Mouse (Mus musculus): ENCODE results near the gene Zdhhc7. TPM values are rescaled to one million over a fixed set of nuclear protein-coding genes. Genes with fewer than 3 reads are reported as not detected.

Gene Zdhhc7
- polyA plus RNA-seq, 1 experiment from 2014 or later = 23.4 TPM

GRCm38 (mm10) chr8:120112535-120112934 lies 11.3 kb upstream of the Zdhhc7 start:
- no peaks in the 10 kb centered on the region for H3K36me3 ChIP-seq (ENCODE audit: poor library complexity, severe bottlenecking)
- ATAC-seq = no peak
- WGBS = 87% methylated on average over 5 of the region's 5 CpGs

GRCm38 (mm10) chr8:120111382-120111781 lies 10.1 kb upstream of the Zdhhc7 start:
- Histone ChIP-seq H3K9me3 (replicated peaks) (no peaks in the 10 kb centered on the region), H3K27me3 (peaks cover 22% of the 10 kb centered on the region), H3K27ac (no peak overlapping the region), H3K9ac (no peak overlapping the region), H3K4me2 (no peak overlapping the region), H3K36me3 (ENCODE audit: poor library complexity, severe bottlenecking) (no peaks in the 10 kb centered on the region), H3K4me1 (peaks cover 13% of the 10 kb centered on the region), H3K4me3 (no peak overlapping the region)
- no peak for ATAC-seq
- 68% methylated on average over 4 of the region's 4 CpGs for WGBS

More at GRCm38 (mm10) chr8:120112535-120112934, 11.3 kb upstream of the Zdhhc7 start:
- Histone ChIP-seq H3K9ac (no peak overlapping the region), H3K4me3 (no peak overlapping the region), H3K27me3 (peaks cover 28% of the 10 kb centered on the region), H3K9me3 (replicated peaks) (no peaks in the 10 kb centered on the region), H3K4me1 (peaks cover 13% of the 10 kb centered on the region), H3K4me2 (no peak overlapping the region), H3K27ac (no peak overlapping the region)

- Histone ChIP-seq H3K4me3 (no peak overlapping the region), H3K9ac (no peak overlapping the region), H3K36me3 (ENCODE audit: poor library complexity, severe bottlenecking) (no peaks in the 10 kb centered on the region), H3K4me2 (no peak overlapping the region), H3K4me1 (peaks cover 13% of the 10 kb centered on the region), H3K27me3 (peaks cover 18% of the 10 kb centered on the region), H3K27ac (no peak overlapping the region), H3K9me3 (replicated peaks) (no peaks in the 10 kb centered on the region)
- 81% methylated on average over 4 of the region's 4 CpGs for WGBS
- no peak for ATAC-seq
Observed at GRCm38 (mm10) chr8:120110966-120111365, 9.7 kb upstream of the Zdhhc7 start.

- Histone ChIP-seq H3K4me2 (no peak overlapping the region), H3K9ac (no peak overlapping the region), H3K4me3 (no peak overlapping the region), H3K27ac (no peak overlapping the region), H3K9me3 (replicated peaks) (no peaks in the 10 kb centered on the region), H3K4me1 (peaks cover 6% of the 10 kb centered on the region), H3K36me3 (ENCODE audit: poor library complexity, severe bottlenecking) (no peaks in the 10 kb centered on the region), H3K27me3 (0 out of 2 replicates have a peak, but pooled peaks cover under 1% of the 10 kb centered on the region)
- no peak for ATAC-seq
- 73% methylated on average over 3 of the region's 3 CpGs for WGBS
Observed at GRCm38 (mm10) chr8:120109149-120109548, 7.9 kb upstream of the Zdhhc7 start.

- no peak overlapping the region for H3K4me3 ChIP-seq
- H3K4me2 ChIP-seq = no peak overlapping the region
- ATAC-seq = no peak
- H3K27ac ChIP-seq = no peak overlapping the region
- no peaks in the 10 kb centered on the region for H3K27me3 ChIP-seq
- H3K36me3 ChIP-seq (ENCODE audit: poor library complexity, severe bottlenecking) = no peaks in the 10 kb centered on the region
- no peak overlapping the region for H3K9ac ChIP-seq
- H3K4me1 ChIP-seq = peaks cover 24% of the 10 kb centered on the region
- 76% methylated on average over 9 of the region's 9 CpGs for WGBS
- H3K9me3 ChIP-seq (replicated peaks) = no peaks in the 10 kb centered on the region
Observed at GRCm38 (mm10) chr8:120104721-120105272, 3.5 kb upstream of the Zdhhc7 start.

GRCm38 (mm10) chr8:120103916-120104315 lies 2.6 kb upstream of the Zdhhc7 start:
- Histone ChIP-seq H3K27ac (no peak overlapping the region), H3K4me1 (peaks cover 29% of the 10 kb centered on the region), H3K27me3 (no peaks in the 10 kb centered on the region), H3K9ac (no peak overlapping the region), H3K4me3 (no peak overlapping the region), H3K4me2 (no peak overlapping the region), H3K36me3 (ENCODE audit: poor library complexity, severe bottlenecking) (no peaks in the 10 kb centered on the region), H3K9me3 (replicated peaks) (no peaks in the 10 kb centered on the region)
- WGBS = 93% methylated on average over 9 of the region's 9 CpGs
- ATAC-seq = no peak

- peak overlapping the region; percentile 85; the same call in 1 of the 2 replicates for H3K27ac ChIP-seq
- H3K9me3 ChIP-seq (replicated peaks) = no peaks in the 10 kb centered on the region
- H3K4me1 ChIP-seq = peaks cover 38% of the 10 kb centered on the region
- peak overlapping the region; percentile 97 for H3K4me3 ChIP-seq
- ATAC-seq = no peak
- WGBS = 11% methylated on average over 16 of the region's 25 CpGs
- peak overlapping the region; percentile 97 for H3K4me2 ChIP-seq
- no peaks in the 10 kb centered on the region for H3K36me3 ChIP-seq (ENCODE audit: poor library complexity, severe bottlenecking)
- no peaks in the 10 kb centered on the region for H3K27me3 ChIP-seq
- H3K9ac ChIP-seq = peak overlapping the region; percentile 95
Observed at GRCm38 (mm10) chr8:120100388-120101067, 754 bp downstream of the Zdhhc7 start.

GRCm38 (mm10) chr8:120096486-120096885 lies 4.8 kb downstream of the Zdhhc7 start:
- 77% methylated on average over 2 of the region's 2 CpGs for WGBS
- Histone ChIP-seq H3K27me3 (no peaks in the 10 kb centered on the region), H3K4me1 (peaks cover 23% of the 10 kb centered on the region), H3K9ac (no peak overlapping the region), H3K4me2 (no peak overlapping the region), H3K9me3 (replicated peaks) (no peaks in the 10 kb centered on the region), H3K4me3 (no peak overlapping the region), H3K27ac (no peak overlapping the region), H3K36me3 (ENCODE audit: poor library complexity, severe bottlenecking) (peaks cover 22% of the 10 kb centered on the region)
- ATAC-seq = no peak

GRCm38 (mm10) chr8:120094801-120095200 lies 6.5 kb downstream of the Zdhhc7 start:
- ATAC-seq = no peak
- Histone ChIP-seq H3K9me3 (replicated peaks) (no peaks in the 10 kb centered on the region), H3K36me3 (ENCODE audit: poor library complexity, severe bottlenecking) (peaks cover 38% of the 10 kb centered on the region), H3K4me2 (no peak overlapping the region), H3K9ac (no peak overlapping the region), H3K27me3 (no peaks in the 10 kb centered on the region), H3K4me3 (no peak overlapping the region), H3K4me1 (peaks cover 14% of the 10 kb centered on the region), H3K27ac (no peak overlapping the region)
- WGBS = 88% methylated on average over 10 of the region's 10 CpGs

GRCm38 (mm10) chr8:120093103-120093502 lies 8.2 kb downstream of the Zdhhc7 start:
- H3K4me2 ChIP-seq = no peak overlapping the region
- H3K9ac ChIP-seq = no peak overlapping the region
- H3K4me1 ChIP-seq = 0 out of 2 replicates have a peak, but pooled peaks cover 4% of the 10 kb centered on the region
- H3K9me3 ChIP-seq (replicated peaks) = no peaks in the 10 kb centered on the region
- H3K36me3 ChIP-seq (ENCODE audit: poor library complexity, severe bottlenecking) = peaks cover 47% of the 10 kb centered on the region
- H3K27me3 ChIP-seq = no peaks in the 10 kb centered on the region
- no peak for ATAC-seq
- no peak overlapping the region for H3K27ac ChIP-seq
- 95% methylated on average over 3 of the region's 3 CpGs for WGBS
- no peak overlapping the region for H3K4me3 ChIP-seq

GRCm38 (mm10) chr8:120091032-120091431 lies 10.2 kb downstream of the Zdhhc7 start:
- Histone ChIP-seq H3K36me3 (ENCODE audit: poor library complexity, severe bottlenecking) (peaks cover 68% of the 10 kb centered on the region), H3K9ac (no peak overlapping the region), H3K4me3 (no peak overlapping the region), H3K4me2 (no peak overlapping the region), H3K27me3 (no peaks in the 10 kb centered on the region), H3K27ac (no peak overlapping the region), H3K9me3 (replicated peaks) (no peaks in the 10 kb centered on the region), H3K4me1 (no peaks in the 10 kb centered on the region)
- no peak for ATAC-seq
- 97% methylated on average over 3 of the region's 3 CpGs for WGBS

GRCm38 (mm10) chr8:120089511-120089910 lies 11.8 kb downstream of the Zdhhc7 start:
- WGBS = 81% methylated on average over 7 of the region's 7 CpGs
- H3K27ac ChIP-seq = no peak overlapping the region
- H3K9me3 ChIP-seq (replicated peaks) = no peaks in the 10 kb centered on the region
- H3K36me3 ChIP-seq (ENCODE audit: poor library complexity, severe bottlenecking) = peaks cover 83% of the 10 kb centered on the region
- H3K9ac ChIP-seq = no peak overlapping the region
- H3K4me1 ChIP-seq = no peaks in the 10 kb centered on the region
- ATAC-seq = no peak
- H3K4me2 ChIP-seq = no peak overlapping the region
- no peaks in the 10 kb centered on the region for H3K27me3 ChIP-seq
- no peak overlapping the region for H3K4me3 ChIP-seq
